ENCODE assay signal across 8 mouse cellular contexts in genomic region chr4:136171455-136171854, GRCm38 (mm10). TPM values are rescaled to one million over a fixed set of nuclear protein-coding genes. Genes with fewer than 3 reads are reported as not detected.
DNase-seq lines count a peak whose midpoint lies in the region; ATAC-seq lines count a peak whose summit lies in the region.

No protein-coding gene starts in this region.

- WGBS in heart, embryonic 12.5 days: 28% methylated on average over 12 of the region's 12 CpGs
- 20% methylated on average over 12 of the region's 12 CpGs for WGBS in hindbrain, embryonic 12.5 days
- WGBS in midbrain, embryonic 12.5 days: 21% methylated on average over 12 of the region's 12 CpGs

- no peak for DNase-seq in heart, postnatal 36 days
- DNase-seq in R1 (ENCODE audit: low read depth, low spot score): peak; percentile 57
- DNase-seq in left cerebral cortex, adult 8-10 months (ENCODE audit: low spot score in 2 of 2): no peak
- DNase-seq in right cerebral cortex, adult 18-20 months: no peak
- DNase-seq in right cerebral cortex, postnatal 25 days: no peak

- intact Hi-C loops in heart, postnatal 36 days (cut with DNase I): no loop called here

- no peak for ATAC-seq in heart, embryonic 12.5 days (ENCODE audit: insufficient number of reproducible peaks, low FRiP score)
- ATAC-seq in hindbrain, embryonic 12.5 days (ENCODE audit: low FRiP score): no peak; the same call in 1 of the 2 replicates
- ATAC-seq in midbrain, embryonic 12.5 days (ENCODE audit: low FRiP score, low read depth): peak; percentile 32; the same call in 1 of the 2 replicates

- H3K4me2 ChIP-seq in heart, embryonic 12.5 days: peak overlapping the region; percentile 99
- H3K4me2 ChIP-seq in hindbrain, embryonic 12.5 days (replicated peaks): peak overlapping the region; percentile 100
- H3K4me2 ChIP-seq in midbrain, embryonic 12.5 days (replicated peaks): peak overlapping the region; percentile 99

- H3K9me3 ChIP-seq in heart, embryonic 12.5 days (replicated peaks): no peaks in the 10 kb centered on the region
- no peaks in the 10 kb centered on the region for H3K9me3 ChIP-seq in hindbrain, embryonic 12.5 days (replicated peaks)
- H3K9me3 ChIP-seq in midbrain, embryonic 12.5 days: no peaks in the 10 kb centered on the region

- peak overlapping the region; percentile 78; the same call in 1 of the 2 replicates for H3K9ac ChIP-seq in heart, embryonic 12.5 days
- H3K9ac ChIP-seq in hindbrain, embryonic 12.5 days: peak overlapping the region; percentile 63; the same call in 1 of the 2 replicates
- H3K9ac ChIP-seq in midbrain, embryonic 12.5 days (replicated peaks): peak overlapping the region; percentile 46

- H3K27me3 ChIP-seq in heart, embryonic 12.5 days (replicated peaks): no peaks in the 10 kb centered on the region
- H3K27me3 ChIP-seq in hindbrain, embryonic 12.5 days: no peaks in the 10 kb centered on the region; the same call in 1 of the 2 replicates
- peaks cover 7% of the 10 kb centered on the region for H3K27me3 ChIP-seq in midbrain, embryonic 12.5 days

- H3K4me3 ChIP-seq in heart, embryonic 12.5 days: peak overlapping the region; percentile 78
- peak overlapping the region; percentile 68 for H3K4me3 ChIP-seq in hindbrain, embryonic 12.5 days
- H3K4me3 ChIP-seq in midbrain, embryonic 12.5 days: peak overlapping the region; percentile 78

- no peak overlapping the region for H3K27ac ChIP-seq in heart, embryonic 12.5 days (ENCODE audit: poor library complexity, severe bottlenecking)
- no peak overlapping the region for H3K27ac ChIP-seq in hindbrain, embryonic 12.5 days
- no peak overlapping the region for H3K27ac ChIP-seq in midbrain, embryonic 12.5 days (replicated peaks)

- H3K4me1 ChIP-seq in heart, embryonic 12.5 days (replicated peaks): peaks cover 35% of the 10 kb centered on the region
- peaks cover 33% of the 10 kb centered on the region for H3K4me1 ChIP-seq in hindbrain, embryonic 12.5 days
- H3K4me1 ChIP-seq in midbrain, embryonic 12.5 days: peaks cover 39% of the 10 kb centered on the region

- H3K36me3 ChIP-seq in heart, embryonic 12.5 days: no peaks in the 10 kb centered on the region
- no peaks in the 10 kb centered on the region for H3K36me3 ChIP-seq in hindbrain, embryonic 12.5 days
- no peaks in the 10 kb centered on the region for H3K36me3 ChIP-seq in midbrain, embryonic 12.5 days

RNA-seq across cellular contexts. Expression of gene E2f2, which starts 0.7 kb away (rescaled TPM):
- polyA plus RNA-seq in heart, embryonic 12.5 days (2016; fragmentation: Nextera tagmentation; extraction: Ambion mirVana): 8.1 and 9.3 TPM in 2 replicates
- total RNA-seq in heart, postnatal 36 days (2021): 1 to 10 TPM; 1.4 to 2.1 TPM
- polyA plus RNA-seq in hindbrain, embryonic 12.5 days (2016; fragmentation: Nextera tagmentation; extraction: Ambion mirVana): 7.0 and 7.9 TPM in 2 replicates
- 10.0 and 10.7 TPM in 2 replicates for polyA plus RNA-seq in midbrain, embryonic 12.5 days (2016; fragmentation: Nextera tagmentation; extraction: Ambion mirVana)
- total RNA-seq in left cerebral cortex, adult 8-10 months (2022): 1 to 10 TPM in 1 of 4 experiments, under 1 TPM in 3; 0.37 to 1.3 (median 0.48) TPM

RNA-seq across cellular contexts. Expression of gene Id3, which starts 28.2 kb away (rescaled TPM):
- 320 and 321 TPM in 2 replicates for polyA plus RNA-seq in heart, embryonic 12.5 days (2016; fragmentation: Nextera tagmentation; extraction: Ambion mirVana)
- total RNA-seq in heart, postnatal 36 days (2021): 10 to 100 TPM; 58.1 to 63.9 TPM
- 372 and 426 TPM in 2 replicates for polyA plus RNA-seq in hindbrain, embryonic 12.5 days (2016; fragmentation: Nextera tagmentation; extraction: Ambion mirVana)
- 355 and 390 TPM in 2 replicates for polyA plus RNA-seq in midbrain, embryonic 12.5 days (2016; fragmentation: Nextera tagmentation; extraction: Ambion mirVana)
- total RNA-seq in left cerebral cortex, adult 8-10 months (2022): 10 to 100 TPM; 34.7 to 39.3 (median 38.4) TPM

RNA-seq across cellular contexts. Expression of gene Asap3, which starts 34.7 kb away (rescaled TPM):
- polyA plus RNA-seq in heart, embryonic 12.5 days (2016; fragmentation: Nextera tagmentation; extraction: Ambion mirVana): 2.9 and 3.4 TPM in 2 replicates
- total RNA-seq in heart, postnatal 36 days (2021): 10 to 100 TPM in 1 of 2 experiments, 1 to 10 TPM in 1; 9.4 to 11.7 TPM
- 11.6 and 11.8 TPM in 2 replicates for polyA plus RNA-seq in hindbrain, embryonic 12.5 days (2016; fragmentation: Nextera tagmentation; extraction: Ambion mirVana)
- 8.2 and 8.9 TPM in 2 replicates for polyA plus RNA-seq in midbrain, embryonic 12.5 days (2016; fragmentation: Nextera tagmentation; extraction: Ambion mirVana)
- total RNA-seq in left cerebral cortex, adult 8-10 months (2022): 1 to 10 TPM; 2.5 to 4.5 (median 3.3) TPM
